Mouse (Mus musculus): ENCODE measurements around the gene Vmn1r113. TPM values are rescaled to one million over a fixed set of nuclear protein-coding genes. Genes with fewer than 3 reads are reported as not detected.
"Not testable (repeated sequence)": the region's sequence is repeated elsewhere in the genome, so short reads cannot be mapped to it uniquely, and the experiment has no call there.

Gene Vmn1r113
- not detected in 2 replicates for polyA plus RNA-seq (2015; fragmentation: Nextera tagmentation; extraction: Ambion mirVana)

DNA sequence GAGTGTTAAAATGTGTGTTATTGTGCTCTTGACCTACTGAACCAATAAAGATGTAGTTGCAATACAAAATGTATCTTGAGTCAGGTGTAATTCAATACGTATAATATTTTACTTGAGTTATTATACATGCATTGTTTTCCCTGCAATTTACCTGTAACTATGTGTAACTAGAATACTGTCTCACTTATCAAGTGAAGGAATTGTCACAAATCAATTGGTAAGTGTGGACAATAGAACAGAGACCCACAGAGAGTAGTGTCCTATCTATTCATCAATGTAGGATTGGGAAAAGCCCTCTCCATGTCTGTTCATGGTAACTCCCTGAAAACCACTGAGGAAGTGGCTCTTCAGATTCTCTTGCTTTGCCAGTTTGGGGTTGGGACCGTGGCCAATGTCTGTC is at the start of gene Vmn1r113:
TSS of gene Vmn1r113 (plus strand) at position 301 of the 400 bp plus-strand sequence.
- H3K4me3 ChIP-seq (replicated peaks); H3K4me1 ChIP-seq (replicated peaks); H3K4me2 ChIP-seq; H3K36me3 ChIP-seq (replicated peaks); ATAC-seq (ENCODE audit: insufficient read depth); H3K27ac ChIP-seq (replicated peaks); H3K9ac ChIP-seq; H3K27me3 ChIP-seq; H3K9me3 ChIP-seq (replicated peaks): not testable (repeated sequence)
- WGBS (ENCODE audit: insufficient replicate concordance): 44% methylated on average over 2 of the region's 2 CpGs

DNA sequence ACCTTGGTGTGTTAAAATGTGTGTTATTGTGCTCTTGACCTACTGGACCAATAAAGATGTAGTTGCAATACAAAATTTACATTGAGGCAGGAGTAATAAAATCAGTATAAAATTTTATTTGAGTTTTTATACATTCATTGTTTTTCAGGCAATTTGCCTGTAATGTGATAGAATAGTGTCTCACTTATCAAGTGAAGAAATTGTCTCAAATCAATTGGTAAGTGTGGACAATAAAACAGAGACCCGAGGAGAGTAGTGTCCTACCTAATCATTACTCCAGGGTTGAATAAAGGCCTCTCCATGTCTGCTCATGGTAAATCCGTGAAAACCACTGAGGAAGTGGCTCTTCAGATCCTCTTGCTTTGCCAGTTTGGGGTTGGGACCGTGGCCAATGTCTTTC is 16.2 kb upstream of the Vmn1r113 start, which contains the start of gene Vmn1r112:
TSS of gene Vmn1r112 (plus strand) at position 301 of the 400 bp plus-strand sequence.
- ATAC-seq (ENCODE audit: insufficient read depth): not testable (repeated sequence)

DNA sequence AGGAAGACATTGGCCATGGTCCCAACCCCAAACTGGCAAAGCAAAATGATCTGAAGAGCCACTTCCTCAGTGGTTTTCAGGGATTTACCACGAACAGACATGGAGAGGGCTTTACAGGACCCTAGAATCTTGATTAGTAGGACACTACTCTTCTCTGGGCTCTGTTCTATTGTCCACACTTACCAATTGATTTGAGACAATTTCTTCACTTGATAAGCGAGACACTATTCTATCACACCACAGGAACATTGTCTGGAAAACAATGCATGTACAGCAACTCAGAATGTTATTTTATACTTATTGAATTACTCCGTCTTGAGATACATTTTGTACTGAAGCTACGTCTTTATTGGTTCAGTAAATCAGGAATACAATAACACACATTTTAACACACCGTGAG is 25.0 kb downstream of the Vmn1r113 start, which contains the start of gene Vmn1r114:
TSS of gene Vmn1r114 (minus strand) at position 101 of the 400 bp plus-strand sequence.
- not testable (repeated sequence) for H3K27ac ChIP-seq (replicated peaks); H3K9ac ChIP-seq; H3K4me3 ChIP-seq (replicated peaks); ATAC-seq (ENCODE audit: insufficient read depth); H3K36me3 ChIP-seq (replicated peaks); H3K4me1 ChIP-seq (replicated peaks); H3K27me3 ChIP-seq; H3K4me2 ChIP-seq; H3K9me3 ChIP-seq (replicated peaks)
- WGBS (ENCODE audit: insufficient replicate concordance): no CpG with 5 or more reads among the region's 5 CpGs

More for the DNA sequence above, 16.2 kb upstream of the Vmn1r113 start, which contains the start of gene Vmn1r112:
- H3K9me3 ChIP-seq (replicated peaks); H3K9ac ChIP-seq; H3K4me3 ChIP-seq (replicated peaks); H3K36me3 ChIP-seq (replicated peaks); H3K27ac ChIP-seq (replicated peaks); H3K27me3 ChIP-seq; H3K4me1 ChIP-seq (replicated peaks); H3K4me2 ChIP-seq: not testable (repeated sequence)
- no CpG with 5 or more reads among the region's 3 CpGs for WGBS (ENCODE audit: insufficient replicate concordance)

Other genes with a start within 250 kb of the Vmn1r113 start
- gene Gm5726, start 241.5 kb upstream of the Vmn1r113 start, polyA plus RNA-seq (2015; fragmentation: Nextera tagmentation; extraction: Ambion mirVana): not detected in 2 replicates
- gene Gm4141, start 211.0 kb upstream of the Vmn1r113 start, polyA plus RNA-seq (2015; fragmentation: Nextera tagmentation; extraction: Ambion mirVana): not detected in 2 replicates
- not detected in 2 replicates for gene Gm4513, start 188.3 kb upstream of the Vmn1r113 start, polyA plus RNA-seq (2015; fragmentation: Nextera tagmentation; extraction: Ambion mirVana)
- gene Vmn1r107, start 118.4 kb upstream of the Vmn1r113 start, polyA plus RNA-seq (2015; fragmentation: Nextera tagmentation; extraction: Ambion mirVana): not detected in 2 replicates
- gene Vmn1r111, start 84.1 kb upstream of the Vmn1r113 start, polyA plus RNA-seq (2015; fragmentation: Nextera tagmentation; extraction: Ambion mirVana): not detected in 2 replicates
- not detected in 2 replicates for gene Gm10668, start 56.7 kb upstream of the Vmn1r113 start, polyA plus RNA-seq (2015; fragmentation: Nextera tagmentation; extraction: Ambion mirVana)
- gene Vmn1r112, start 16.1 kb upstream of the Vmn1r113 start, polyA plus RNA-seq (2015; fragmentation: Nextera tagmentation; extraction: Ambion mirVana): not detected in 2 replicates
- gene Vmn1r114, start 24.9 kb downstream of the Vmn1r113 start, polyA plus RNA-seq (2015; fragmentation: Nextera tagmentation; extraction: Ambion mirVana): not detected in 2 replicates
- not detected in 2 replicates for gene Vmn1r115, start 57.7 kb downstream of the Vmn1r113 start, polyA plus RNA-seq (2015; fragmentation: Nextera tagmentation; extraction: Ambion mirVana)
- gene Vmn1r116, start 85.0 kb downstream of the Vmn1r113 start, polyA plus RNA-seq (2015; fragmentation: Nextera tagmentation; extraction: Ambion mirVana): not detected in 2 replicates
- not detected in 2 replicates for gene Vmn1r117, start 96.8 kb downstream of the Vmn1r113 start, polyA plus RNA-seq (2015; fragmentation: Nextera tagmentation; extraction: Ambion mirVana)
- not detected in 2 replicates for gene Vmn1r118, start 125.1 kb downstream of the Vmn1r113 start, polyA plus RNA-seq (2015; fragmentation: Nextera tagmentation; extraction: Ambion mirVana)
- gene Vmn1r119, start 225.2 kb downstream of the Vmn1r113 start, polyA plus RNA-seq (2015; fragmentation: Nextera tagmentation; extraction: Ambion mirVana): not detected in 2 replicates